Mouse (Mus musculus): ENCODE data around the gene Usp28.

DNA sequence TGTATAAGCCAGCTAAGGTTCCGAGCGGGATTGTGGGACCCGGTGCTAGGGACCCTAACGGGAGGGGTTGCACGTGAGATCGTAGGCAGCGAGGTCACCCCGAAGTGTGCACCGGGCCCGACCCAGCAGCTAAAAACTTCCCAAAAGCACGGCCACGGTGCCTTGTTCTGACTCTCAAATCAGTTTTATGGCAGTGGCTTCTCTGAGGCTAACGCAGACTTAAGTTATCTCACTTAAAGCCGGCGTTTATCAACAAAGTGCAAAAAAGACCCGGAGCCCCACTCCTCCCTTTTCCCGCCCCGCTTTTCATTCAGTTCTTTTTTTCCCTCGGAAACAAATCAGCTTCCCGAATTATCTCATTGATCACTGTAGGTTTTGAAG, 523 bp downstream of the Usp28 start:
- TF ChIP-seq EP300 (IDR thresholded peaks at IDR 0.05; ENCODE audit: low read depth) (no peak), CTCF (IDR thresholded peaks at IDR 0.05; ENCODE audit: low read depth) (no peak)
